Mouse (Mus musculus): ENCODE data around the gene Chic2.

DNA sequence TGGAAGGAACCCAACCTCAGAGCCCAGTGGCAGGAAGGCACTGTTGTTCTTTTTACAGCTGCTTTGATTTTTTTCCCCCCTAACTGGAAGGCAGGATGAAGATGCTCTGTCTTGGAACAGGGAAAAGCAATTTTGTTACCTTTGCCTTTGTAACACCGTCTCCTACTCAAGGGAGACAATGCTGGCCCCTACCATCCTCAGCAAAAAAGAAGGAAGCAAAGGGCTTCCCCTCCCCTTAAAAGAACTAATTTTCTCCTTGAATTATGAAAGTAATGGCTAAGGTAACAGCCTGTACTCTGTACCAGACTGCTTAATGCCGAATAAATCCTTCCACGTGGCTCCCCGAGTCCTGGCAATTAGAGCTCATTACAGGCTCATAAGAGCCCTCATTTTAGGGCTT is 28.0 kb upstream of the Chic2 start:
- TF ChIP-seq POLR2A (IDR thresholded peaks at IDR 0.05; ENCODE audit: borderline replicate concordance, insufficient read depth, low read length) (no peak), CTCF (IDR thresholded peaks at IDR 0.05; ENCODE audit: borderline replicate concordance, insufficient read depth, low read depth, low read length) (no peak)
